Mouse (Mus musculus) liver, embryonic 14.5 days (tissue): ENCODE results near the gene Itpk1. TPM values are rescaled to one million over a fixed set of nuclear protein-coding genes. Genes with fewer than 3 reads are reported as not detected.

Experiments used
- ATAC-seq: fragments of 200-750 bp; cut with Nextera tagmentation; 2 replicates; pipeline ENCODE4 v1.8.0; 2017; ENCODE audit warnings: moderate number of reproducible peaks, mild to moderate bottlenecking, moderate library complexity; ENCODE audit not compliant: insufficient read depth
- DNase-seq, 3 experiments: peaks; one replicate each; pipeline ENCODE4 v3.0.0-alpha.2; 2012 to 2013; ENCODE audit warnings: low read depth in 3 of 3, low spot score in 3 of 3
- H3K27ac ChIP-seq: fragments of 300-500 bp; sonication (generic); 2 replicates; pipeline ENCODE4 v1.5.1; 2014; ENCODE audit warnings: moderate library complexity, mild to moderate bottlenecking, control low read depth, inconsistent platforms
- H3K27me3 ChIP-seq: fragments of 300-500 bp; sonication (generic); 2 replicates; pipeline ENCODE4 v1.6.1; 2014; ENCODE audit warnings: mild to moderate bottlenecking, low read length, moderate library complexity; ENCODE audit not compliant: control insufficient read depth, insufficient read depth
- H3K36me3 ChIP-seq: fragments of 300-500 bp; sonication (generic); replicated peaks from 2 replicates; pipeline ENCODE4 v1.6.1; 2014; ENCODE audit warnings: low read depth; ENCODE audit not compliant: control insufficient read depth, insufficient read depth
- H3K4me1 ChIP-seq, 2 experiments: fragments of 200-500 bp in 1 of 2; fragments of 300-500 bp in 1 of 2; sonication (generic) in 1 of 2; replicated peaks; 2 replicates each; pipeline ENCODE4 v1.6.1; 2012 to 2014; ENCODE audit warnings: antibody characterized with exemption in 1 of 2, inconsistent platforms in 1 of 2, low read length in 1 of 2; ENCODE audit not compliant: control insufficient read depth in 2 of 2, insufficient read depth in 2 of 2
- H3K4me2 ChIP-seq: fragments of 300-500 bp; sonication (generic); 2 replicates; pipeline ENCODE4 v1.6.1; 2014; ENCODE audit warnings: low read depth, mild to moderate bottlenecking, control low read depth, moderate library complexity
- H3K4me3 ChIP-seq, 2 experiments: fragments of 200-500 bp in 1 of 2; fragments of 300-500 bp in 1 of 2; sonication (generic) in 1 of 2; 2 replicates each; pipeline ENCODE4 v1.5.1; 2012 to 2014; ENCODE audit warnings: low read depth in 2 of 2, low read length in 2 of 2, mild to moderate bottlenecking in 2 of 2, control low read depth in 1 of 2, inconsistent platforms in 1 of 2, moderate library complexity in 1 of 2; ENCODE audit not compliant: insufficient read depth in 1 of 2
- H3K9ac ChIP-seq: fragments of 300-500 bp; sonication (generic); replicated peaks from 2 replicates; pipeline ENCODE4 v1.6.1; 2014; ENCODE audit warnings: mild to moderate bottlenecking, control low read depth, moderate library complexity
- H3K9me3 ChIP-seq: fragments of 300-500 bp; sonication (generic); 2 replicates; pipeline ENCODE4 v1.6.1; 2016; ENCODE audit warnings: low read length, mixed read lengths; ENCODE audit not compliant: control insufficient read depth
- CTCF ChIP-seq: IDR thresholded peaks from 2 replicates; pipeline ENCODE4 v1.5.1; 2016; ENCODE audit warnings: antibody characterized with exemption, low read depth, control low read depth
- EP300 ChIP-seq: IDR thresholded peaks from 2 replicates; pipeline ENCODE4 v1.6.1; 2016; ENCODE audit warnings: antibody characterized with exemption, low read depth
- WGBS: fragments of 180-500 bp; shearing (Covaris S2); extraction: QIAGEN DNeasy Blood & Tissue Kit; methylation state at CpG from one replicate; pipeline ENCODE4 v1.1.7; 2014; ENCODE audit not compliant: insufficient replicate concordance; 5-methylcytosine and 5-hydroxymethylcytosine counted together
- microRNA counts: library from miRNA; unstranded; fragments of <30 nt; microRNA quantifications from one replicate; lab custom pipeline; 2016
- microRNA-seq: library from miRNA; unstranded; fragments of <30 nt; microRNA quantifications from one replicate; pipeline ENCODE4, GENCODE M21; 2016
- polyA plus RNA-seq, 2 experiments: library from polyadenylated mRNA; depleted of rRNA in 1 of 2; stranded (reverse) in 1 of 2; unstranded in 1 of 2; fragments of >200 nt; fragmentation: Nextera tagmentation in 1 of 2; extraction: Ambion mirVana in 1 of 2; gene quantifications; 2 replicates each; pipeline versions ENCODE4 v1.2.1 to v1.2.3; 2012 to 2014

The Itpk1 gene
- polyA plus RNA-seq, 2 experiments, result 2.3 to 2.4 TPM

DNA sequence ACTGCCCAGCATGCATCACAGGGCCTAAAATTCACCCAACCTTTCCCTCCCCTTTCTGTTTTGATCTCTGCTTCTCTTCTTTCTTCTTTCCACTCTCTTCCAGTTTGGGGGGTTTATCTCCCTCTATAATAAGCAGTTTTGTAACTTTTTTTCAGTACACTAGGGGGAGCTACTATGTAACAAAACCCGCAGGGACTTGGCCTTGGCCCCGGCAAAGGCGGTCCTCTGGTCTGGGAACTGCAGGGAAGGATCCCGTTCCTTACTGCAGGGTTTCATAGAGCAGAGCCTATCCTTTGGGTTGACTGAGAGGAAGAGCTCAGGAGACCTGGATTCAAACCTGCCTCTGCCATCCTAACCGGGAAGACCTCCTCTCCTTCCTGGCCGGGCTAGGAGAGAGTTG is 180.0 kb downstream of the Itpk1 start:
- ATAC-seq (no peak), DNase-seq (peak in 1 of 3 experiments; percentile 10)
- Histone ChIP-seq H3K36me3 (no peaks in the 10 kb centered on the region), H3K4me2 (no peak overlapping the region), H3K27ac (no peak overlapping the region), H3K4me1 (peaks cover 0 to 4% of the 10 kb centered on the region in 2 experiments; a peak in 1 of 4 replicates), H3K4me3 (no peak overlapping the region), H3K9ac (no peak overlapping the region), H3K27me3 (no peaks in the 10 kb centered on the region), H3K9me3 (no peaks in the 10 kb centered on the region)
- 26% methylated on average over 6 of the region's 6 CpGs for WGBS
- TF ChIP-seq EP300 (no peak), CTCF (peak; percentile 50)

DNA sequence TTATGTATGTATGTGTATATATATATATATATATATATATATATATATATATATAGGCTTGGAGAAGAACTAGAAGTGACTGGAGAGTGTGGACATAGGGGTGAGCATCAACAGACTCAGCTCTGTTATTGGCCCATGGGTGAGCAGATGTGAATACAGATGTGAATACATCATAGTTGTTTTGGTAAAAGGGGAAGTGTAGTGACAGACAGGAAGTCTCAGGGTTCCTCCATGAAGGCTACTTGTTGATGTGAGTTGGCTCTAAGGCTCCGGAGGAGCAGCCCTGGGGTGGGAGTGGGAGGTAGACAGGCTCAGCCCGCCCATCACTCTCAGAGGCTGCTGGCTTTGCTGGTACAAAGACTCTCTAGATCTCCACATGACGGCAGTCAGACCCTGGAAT is 180.5 kb downstream of the Itpk1 start:
- DNase-seq, result no peak

DNA sequence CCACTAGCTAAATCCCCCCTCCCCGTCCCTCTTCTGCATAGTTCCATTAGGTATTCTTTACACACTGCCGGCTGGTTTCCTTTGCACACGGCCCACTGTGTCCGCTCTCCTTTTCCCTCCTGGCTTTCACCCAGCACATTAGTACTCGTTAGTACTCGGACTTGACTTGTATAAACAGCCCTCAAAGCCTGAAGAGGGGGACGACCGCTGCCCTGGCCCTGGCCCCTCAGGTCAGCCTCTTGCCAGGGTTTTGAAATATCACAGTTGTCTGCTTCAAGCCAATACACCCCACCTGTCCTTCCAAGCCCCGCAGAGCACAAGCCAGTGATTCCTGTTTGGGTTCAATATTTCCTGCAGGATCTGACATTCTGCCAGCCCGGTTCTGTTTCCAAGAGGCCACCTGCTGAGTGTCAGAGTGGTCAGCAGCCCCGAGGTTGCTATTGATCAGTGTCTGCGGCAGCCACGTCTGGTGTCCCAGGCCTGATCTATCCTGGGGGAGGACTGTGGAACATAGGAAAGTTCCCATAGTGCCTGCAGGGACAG is 182.9 kb downstream of the Itpk1 start:
- Histone ChIP-seq H3K4me3 (no peak overlapping the region), H3K9ac (no peak overlapping the region), H3K27ac (no peak overlapping the region), H3K9me3 (no peaks in the 10 kb centered on the region), H3K4me1 (no peaks in the 10 kb centered on the region), H3K4me2 (no peak overlapping the region), H3K27me3 (no peaks in the 10 kb centered on the region), H3K36me3 (no peaks in the 10 kb centered on the region)
- ATAC-seq, result no peak
- 50% methylated on average over 13 of the region's 13 CpGs for WGBS
- DNase-seq, result no peak
- TF ChIP-seq EP300 (no peak), CTCF (no peak)

More for the DNA sequence above, 180.5 kb downstream of the Itpk1 start:
- peaks cover 0 to 4% of the 10 kb centered on the region in 2 experiments; a peak in 1 of 4 replicates for H3K4me1 ChIP-seq
- no peaks in the 10 kb centered on the region for H3K9me3 ChIP-seq
- H3K36me3 ChIP-seq, result no peaks in the 10 kb centered on the region
- no peak overlapping the region for H3K9ac ChIP-seq
- H3K27me3 ChIP-seq, result no peaks in the 10 kb centered on the region
- no peak overlapping the region for H3K4me3 ChIP-seq
- H3K27ac ChIP-seq, result no peak overlapping the region
- TF ChIP-seq EP300, result no peak
- no peak for TF ChIP-seq CTCF
- 15% methylated on average over 3 of the region's 3 CpGs for WGBS
- no peak overlapping the region for H3K4me2 ChIP-seq
- ATAC-seq, result no peak

DNA sequence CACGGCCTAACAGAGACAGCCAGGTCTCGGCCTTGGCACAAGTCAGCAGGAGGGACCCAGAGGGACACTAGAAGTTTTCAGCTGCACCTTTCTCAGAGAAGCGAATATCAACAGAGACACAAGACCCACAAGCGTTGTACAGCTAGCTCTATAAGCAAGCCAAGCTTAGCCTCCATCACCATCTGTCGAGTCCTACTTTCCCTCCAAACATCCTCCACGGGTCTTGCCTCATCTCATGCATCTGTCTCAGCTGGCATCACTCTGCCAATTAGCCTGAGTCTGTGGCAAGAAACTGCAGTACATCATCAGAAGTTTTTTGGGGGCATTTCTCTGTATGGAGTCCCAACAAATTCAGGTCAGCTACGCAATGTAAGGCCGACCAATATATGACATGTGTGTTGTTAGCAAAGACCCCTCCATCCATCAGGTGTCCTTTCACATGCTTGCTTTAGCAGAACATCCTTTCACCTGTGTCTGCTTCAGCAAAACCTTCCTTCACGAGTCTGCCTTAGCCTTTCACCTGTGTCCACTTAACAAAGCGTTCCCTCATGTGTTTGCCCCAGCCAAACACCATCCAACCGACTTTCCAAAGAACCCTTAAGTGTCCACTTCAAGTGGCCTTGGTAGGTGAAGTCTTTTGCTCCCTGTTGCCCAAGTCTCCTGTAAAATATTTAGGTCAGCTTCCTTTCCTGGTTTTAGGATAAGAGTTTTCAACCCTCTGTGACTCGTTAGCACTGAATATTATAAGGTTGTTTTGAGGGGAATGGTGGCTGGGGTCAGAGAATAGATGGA is 184.6 kb downstream of the Itpk1 start:
- Histone ChIP-seq H3K4me3 (no peak overlapping the region), H3K4me1 (no peaks in the 10 kb centered on the region), H3K9ac (no peak overlapping the region), H3K9me3 (no peaks in the 10 kb centered on the region), H3K4me2 (no peak overlapping the region), H3K27ac (no peak overlapping the region), H3K36me3 (no peaks in the 10 kb centered on the region), H3K27me3 (no peaks in the 10 kb centered on the region)
- no peak for DNase-seq
- no peak for ATAC-seq
- WGBS, result 67% methylated on average over 12 of the region's 12 CpGs
- TF ChIP-seq CTCF, result no peak
- no peak for TF ChIP-seq EP300

MicroRNAs encoded within 50 kb of the gene (microRNA counts, 519-probe panel; counts per million panel counts)
- microRNA mmu-miR-1936 (lab: Ali Mortazavi, UCI), result 69.9 counts per million

Small RNA genes lying within 50 kb of the gene (microRNA-seq; reads per million reads assigned to microRNA genes)
- gene Mir1936, result not detected

Other genes starting within 250 kb of the Itpk1 start
- 5.2 and 10.1 TPM in 2 replicates for gene Golga5, start 235.8 kb downstream of the Itpk1 start, polyA plus RNA-seq (2012; rRNA removed)
- 12.8 and 14.0 TPM in 2 replicates for gene Golga5, start 235.8 kb downstream of the Itpk1 start, polyA plus RNA-seq (2014; fragmentation: Nextera tagmentation; extraction: Ambion mirVana)
- 0.87 and 1.2 TPM in 2 replicates for gene Chga, start 150.0 kb downstream of the Itpk1 start, polyA plus RNA-seq (2012; rRNA removed)
- 1.9 and 2.7 TPM in 2 replicates for gene Chga, start 150.0 kb downstream of the Itpk1 start, polyA plus RNA-seq (2014; fragmentation: Nextera tagmentation; extraction: Ambion mirVana)
- 1.1 and 1.8 TPM in 2 replicates for gene Moap1, start 38.7 kb upstream of the Itpk1 start, polyA plus RNA-seq (2012; rRNA removed)
- gene Moap1, start 38.7 kb upstream of the Itpk1 start, polyA plus RNA-seq (2014; fragmentation: Nextera tagmentation; extraction: Ambion mirVana), result 5.6 and 6.7 TPM in 2 replicates
- gene Tmem251, start 38.8 kb upstream of the Itpk1 start, polyA plus RNA-seq (2012; rRNA removed), result 2.0 TPM in 2 replicates
- 6.6 and 6.7 TPM in 2 replicates for gene Tmem251, start 38.8 kb upstream of the Itpk1 start, polyA plus RNA-seq (2014; fragmentation: Nextera tagmentation; extraction: Ambion mirVana)
- not detected in 2 replicates for gene Gm28051, start 52.8 kb upstream of the Itpk1 start, polyA plus RNA-seq (2012; rRNA removed)
- not detected in 2 replicates for gene Gm28051, start 52.8 kb upstream of the Itpk1 start, polyA plus RNA-seq (2014; fragmentation: Nextera tagmentation; extraction: Ambion mirVana)
- gene Gon7, start 52.9 kb upstream of the Itpk1 start, polyA plus RNA-seq (2012; rRNA removed), result 4.0 and 6.9 TPM in 2 replicates
- gene Gon7, start 52.9 kb upstream of the Itpk1 start, polyA plus RNA-seq (2014; fragmentation: Nextera tagmentation; extraction: Ambion mirVana), result 9.3 and 10.8 TPM in 2 replicates
- gene Ubr7, start 53.0 kb upstream of the Itpk1 start, polyA plus RNA-seq (2012; rRNA removed), result 11.4 and 16.1 TPM in 2 replicates
- gene Ubr7, start 53.0 kb upstream of the Itpk1 start, polyA plus RNA-seq (2014; fragmentation: Nextera tagmentation; extraction: Ambion mirVana), result 25.3 and 25.7 TPM in 2 replicates
- gene Gm20604, start 53.7 kb upstream of the Itpk1 start, polyA plus RNA-seq (2012; rRNA removed), result 3.7 and 6.1 TPM in 2 replicates
- 8.1 and 9.3 TPM in 2 replicates for gene Gm20604, start 53.7 kb upstream of the Itpk1 start, polyA plus RNA-seq (2014; fragmentation: Nextera tagmentation; extraction: Ambion mirVana)
- gene Btbd7, start 173.5 kb upstream of the Itpk1 start, polyA plus RNA-seq (2012; rRNA removed), result 3.5 and 4.2 TPM in 2 replicates
- gene Btbd7, start 173.5 kb upstream of the Itpk1 start, polyA plus RNA-seq (2014; fragmentation: Nextera tagmentation; extraction: Ambion mirVana), result 3.9 and 4.3 TPM in 2 replicates
- not detected in 2 replicates for gene Cox8c, start 194.4 kb upstream of the Itpk1 start, polyA plus RNA-seq (2012; rRNA removed)
- not detected in 2 replicates for gene Cox8c, start 194.4 kb upstream of the Itpk1 start, polyA plus RNA-seq (2014; fragmentation: Nextera tagmentation; extraction: Ambion mirVana)
- gene Unc79, start 243.9 kb upstream of the Itpk1 start, polyA plus RNA-seq (2012; rRNA removed), result 0.12 and 0.22 TPM in 2 replicates
- gene Unc79, start 243.9 kb upstream of the Itpk1 start, polyA plus RNA-seq (2014; fragmentation: Nextera tagmentation; extraction: Ambion mirVana), result 0.04 TPM in 1 of 2 replicates, not detected in the other